Mouse (Mus musculus) lung, postnatal 0 days (tissue): Measurements from ENCODE around the gene Mlana. TPM values are rescaled to one million over a fixed set of nuclear protein-coding genes. Genes with fewer than 3 reads are reported as not detected.
A peak's percentile ranks its signal among the peaks of the same experiment; 100 is the strongest.

ENCODE experiments used
- ATAC-seq: fragments of 200-750 bp; cut with Nextera tagmentation; 2 replicates; pipeline ENCODE4 v1.8.0; 2017; ENCODE audit warnings: moderate library complexity
- DNase-seq: peaks from one replicate; pipeline ENCODE4 v3.0.0-alpha.2; 2016; ENCODE audit warnings: low spot score
- H3K27ac ChIP-seq: fragments of 300-500 bp; sonication (generic); 2 replicates; pipeline ENCODE4 v1.5.1; 2014; ENCODE audit warnings: antibody characterized with exemption, mild to moderate bottlenecking, low read length, mixed read lengths
- H3K27me3 ChIP-seq: fragments of 300-500 bp; sonication (generic); replicated peaks from 2 replicates; pipeline ENCODE4 v1.6.1; 2014; ENCODE audit warnings: low read length, mixed read lengths; ENCODE audit not compliant: insufficient read depth
- H3K36me3 ChIP-seq: fragments of 300-500 bp; sonication (generic); 2 replicates; pipeline ENCODE4 v1.6.1; 2014; ENCODE audit warnings: low read length, mixed read lengths; ENCODE audit not compliant: insufficient read depth
- H3K4me1 ChIP-seq: fragments of 300-500 bp; sonication (generic); 2 replicates; pipeline ENCODE4 v1.6.1; 2014; ENCODE audit warnings: antibody characterized with exemption, low read depth, low read length, mixed read lengths; ENCODE audit not compliant: insufficient read depth
- H3K4me2 ChIP-seq: fragments of 300-500 bp; sonication (generic); replicated peaks from 2 replicates; pipeline ENCODE4 v1.6.1; 2014; ENCODE audit warnings: low read depth, mild to moderate bottlenecking, low read length, moderate library complexity, mixed read lengths
- H3K4me3 ChIP-seq: fragments of 300-500 bp; sonication (generic); 2 replicates; pipeline ENCODE4 v1.5.1; 2014; ENCODE audit warnings: low read depth, low read length
- H3K9ac ChIP-seq: fragments of 300-500 bp; sonication (generic); replicated peaks from 2 replicates; pipeline ENCODE4 v1.6.1; 2014; ENCODE audit warnings: low read depth, mild to moderate bottlenecking
- H3K9me3 ChIP-seq: fragments of 300-500 bp; sonication (generic); 2 replicates; pipeline ENCODE4 v1.6.1; 2016; ENCODE audit warnings: low read length, mixed read lengths
- CTCF ChIP-seq: IDR thresholded peaks from 2 replicates; pipeline ENCODE4 v1.5.1; 2016; ENCODE audit warnings: antibody characterized with exemption, mild to moderate bottlenecking
- EP300 ChIP-seq: IDR thresholded peaks from 2 replicates; pipeline ENCODE4 v1.6.1; 2016; ENCODE audit warnings: antibody characterized with exemption, mild to moderate bottlenecking, control low read depth
- WGBS: fragments of 180-500 bp; shearing (Covaris S2); extraction: QIAGEN DNeasy Blood & Tissue Kit; methylation state at CpG from one replicate; pipeline ENCODE4 v1.1.7; 2014; 5-methylcytosine and 5-hydroxymethylcytosine counted together
- polyA plus RNA-seq: library from polyadenylated mRNA; unstranded; fragments of >200 nt; fragmentation: Nextera tagmentation; extraction: Ambion mirVana; gene quantifications from 2 replicates; pipeline ENCODE4 v1.2.1, GENCODE M21; 2015

Mlana gene
- polyA plus RNA-seq: 0.15 and 0.61 TPM in 2 replicates

DNA sequence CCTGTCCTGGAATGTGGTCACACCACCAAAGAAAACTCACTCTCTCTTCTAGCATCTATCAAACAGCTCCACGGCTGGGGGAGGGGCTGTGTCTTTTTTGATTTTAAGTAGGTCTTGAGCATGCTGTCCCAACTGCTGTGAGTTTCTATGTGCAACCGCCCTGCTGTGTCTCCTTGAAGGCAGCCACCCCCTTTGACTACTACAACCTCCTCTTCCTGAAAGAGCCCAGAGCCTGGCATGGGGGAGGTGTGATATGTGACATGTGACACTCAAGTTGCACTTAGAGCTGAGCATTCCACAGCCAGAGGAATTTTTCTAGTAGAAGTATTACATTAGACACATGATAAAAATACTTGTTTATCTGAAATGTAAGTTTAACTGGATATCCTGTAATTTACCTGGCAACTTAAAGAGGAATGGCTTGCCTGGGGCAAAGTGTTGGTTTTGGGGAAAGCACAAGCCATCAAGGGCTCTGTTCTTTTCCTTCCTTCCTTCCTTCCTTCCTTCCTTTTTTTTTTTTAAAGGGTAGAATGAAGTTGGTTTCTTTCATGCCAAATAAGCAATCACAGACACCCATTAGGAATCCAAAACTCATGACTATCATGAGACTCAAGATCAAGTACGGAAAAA lies at the start of gene Mlana:
Mlana (plus strand) TSS at position 580 of the 630 bp plus-strand sequence.
- WGBS: 35% methylated on average over 3 of the region's 3 CpGs
- Histone ChIP-seq H3K4me2 (no peak within 1 kb of the TSS), H3K9ac (no peak within 1 kb of the TSS), H3K27me3 (no peaks in the 10 kb centered on the region), H3K9me3 (no peaks in the 10 kb centered on the region), H3K4me1 (no peaks in the 10 kb centered on the region), H3K36me3 (no peaks in the 10 kb centered on the region), H3K4me3 (no peak within 1 kb of the TSS), H3K27ac (no peak within 1 kb of the TSS)
- TF ChIP-seq CTCF: no peak
- TF ChIP-seq EP300: peak; percentile 43; the same call in 1 of the 2 replicates
- peak; percentile 49 for DNase-seq
- ATAC-seq: peak; percentile 71

GRCm38 (mm10) chr19:29648550-29648914 lies 49.1 kb upstream of the Mlana start:
- Histone ChIP-seq H3K4me3 (no peak overlapping the region), H3K27ac (no peak overlapping the region), H3K9ac (no peak overlapping the region)

GRCm38 (mm10) chr19:29649683-29650082 lies 47.9 kb upstream of the Mlana start:
- H3K4me3 ChIP-seq: no peak overlapping the region
- H3K4me1 ChIP-seq: no peaks in the 10 kb centered on the region
- ATAC-seq (no peak), DNase-seq (no peak)
- TF ChIP-seq EP300 (no peak), CTCF (no peak)
- no peak overlapping the region for H3K4me2 ChIP-seq
- H3K36me3 ChIP-seq: no peaks in the 10 kb centered on the region
- 61% methylated on average over 1 of the region's 1 CpGs for WGBS
- H3K9me3 ChIP-seq: no peaks in the 10 kb centered on the region
- H3K27me3 ChIP-seq: no peaks in the 10 kb centered on the region
- H3K27ac ChIP-seq: no peak overlapping the region
- no peak overlapping the region for H3K9ac ChIP-seq

More at GRCm38 (mm10) chr19:29648550-29648914, 49.1 kb upstream of the Mlana start:
- Histone ChIP-seq H3K9me3 (no peaks in the 10 kb centered on the region), H3K27me3 (no peaks in the 10 kb centered on the region), H3K36me3 (no peaks in the 10 kb centered on the region), H3K4me2 (peak overlapping the region; percentile 75; the same call in 1 of the 2 replicates), H3K4me1 (no peaks in the 10 kb centered on the region)
- ATAC-seq: no peak
- 32% methylated on average over 4 of the region's 4 CpGs for WGBS
- no peak for DNase-seq
- no peak for TF ChIP-seq EP300
- no peak for TF ChIP-seq CTCF

DNA sequence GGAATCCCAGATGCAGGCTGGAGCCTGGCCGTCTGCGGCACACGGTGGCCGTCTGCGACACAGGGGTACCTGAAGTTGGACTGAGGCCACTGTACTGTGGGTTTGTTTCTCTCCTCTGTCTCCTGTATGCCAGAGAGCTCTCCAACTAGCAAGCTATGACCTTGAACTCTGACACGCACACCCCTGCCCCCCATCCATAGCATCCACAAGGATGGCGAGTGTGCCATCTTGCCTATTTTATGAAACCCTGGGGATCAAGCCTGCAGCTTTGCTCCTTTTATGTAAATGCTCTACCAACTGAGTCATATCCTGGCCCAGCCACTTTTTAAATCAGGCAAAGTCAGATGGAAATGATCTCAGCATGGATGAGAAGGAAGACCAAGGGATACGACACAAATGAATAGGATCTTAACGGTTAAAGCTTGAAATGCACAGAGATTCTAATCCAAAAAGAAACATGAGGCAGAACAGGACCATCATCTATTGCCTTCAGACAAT lies 43.8 kb upstream of the Mlana start:
- ATAC-seq (no peak), DNase-seq (no peak)
- Histone ChIP-seq H3K4me3 (no peak overlapping the region), H3K36me3 (no peaks in the 10 kb centered on the region), H3K27ac (no peak overlapping the region), H3K9ac (no peak overlapping the region), H3K4me2 (no peak overlapping the region), H3K27me3 (peaks cover 6% of the 10 kb centered on the region; the same call in 1 of the 2 replicates), H3K9me3 (no peaks in the 10 kb centered on the region), H3K4me1 (no peaks in the 10 kb centered on the region)
- TF ChIP-seq EP300: no peak
- TF ChIP-seq CTCF: no peak
- 89% methylated on average over 9 of the region's 9 CpGs for WGBS

- TF ChIP-seq CTCF: no peak
- TF ChIP-seq EP300: no peak
- Histone ChIP-seq H3K27me3 (peaks cover 7% of the 10 kb centered on the region; the same call in 1 of the 2 replicates), H3K9ac (no peak overlapping the region), H3K4me1 (no peaks in the 10 kb centered on the region), H3K4me3 (no peak overlapping the region), H3K9me3 (no peaks in the 10 kb centered on the region), H3K36me3 (no peaks in the 10 kb centered on the region), H3K4me2 (no peak overlapping the region), H3K27ac (no peak overlapping the region)
- DNase-seq (no peak), ATAC-seq (no peak)
- WGBS: 44% methylated on average over 6 of the region's 6 CpGs
Observed at GRCm38 (mm10) chr19:29655148-29655547, 42.5 kb upstream of the Mlana start.

GRCm38 (mm10) chr19:29656029-29656428 lies 41.6 kb upstream of the Mlana start:
- WGBS: 68% methylated on average over 4 of the region's 4 CpGs
- Histone ChIP-seq H3K4me2 (no peak overlapping the region), H3K9me3 (no peaks in the 10 kb centered on the region), H3K27me3 (peaks cover 7% of the 10 kb centered on the region; the same call in 1 of the 2 replicates), H3K4me1 (no peaks in the 10 kb centered on the region), H3K27ac (no peak overlapping the region), H3K9ac (no peak overlapping the region), H3K4me3 (no peak overlapping the region), H3K36me3 (no peaks in the 10 kb centered on the region)
- TF ChIP-seq CTCF: no peak
- no peak for TF ChIP-seq EP300
- DNase-seq: no peak
- no peak for ATAC-seq
